Mouse (Mus musculus) forebrain, postnatal 0 days (tissue): ENCODE data around the gene Usp36. TPM values are rescaled to one million over a fixed set of nuclear protein-coding genes. Genes with fewer than 3 reads are reported as not detected.
A peak's percentile ranks its signal among the peaks of the same experiment; 100 is the strongest.

Source experiments
- ATAC-seq: fragments of 200-750 bp; cut with Nextera tagmentation; 2 replicates; pipeline ENCODE4 v1.8.0; 2017; ENCODE audit warnings: mild to moderate bottlenecking, moderate library complexity
- DNase-seq: peaks from one replicate; pipeline ENCODE4 v3.0.0-alpha.2; 2015
- H3K27ac ChIP-seq: fragments of 300-500 bp; sonication (generic); 2 replicates; pipeline ENCODE4 v1.5.1; 2014; ENCODE audit warnings: low read depth, mild to moderate bottlenecking, antibody characterized with exemption, low read length, moderate library complexity, mixed read lengths
- H3K27me3 ChIP-seq: fragments of 300-500 bp; sonication (generic); 2 replicates; pipeline ENCODE4 v1.6.1; 2014; ENCODE audit warnings: mild to moderate bottlenecking, low read length, mixed read lengths; ENCODE audit not compliant: insufficient read depth
- H3K36me3 ChIP-seq: fragments of 300-500 bp; sonication (generic); 2 replicates; pipeline ENCODE4 v1.6.1; 2014; ENCODE audit warnings: mild to moderate bottlenecking, moderate library complexity; ENCODE audit not compliant: insufficient read depth
- H3K4me1 ChIP-seq: fragments of 300-500 bp; sonication (generic); 2 replicates; pipeline ENCODE4 v1.6.1; 2014; ENCODE audit warnings: antibody characterized with exemption; ENCODE audit not compliant: insufficient read depth
- H3K4me2 ChIP-seq: fragments of 300-500 bp; sonication (generic); 2 replicates; pipeline ENCODE4 v1.6.1; 2014; ENCODE audit warnings: low read depth, mild to moderate bottlenecking, moderate library complexity
- H3K4me3 ChIP-seq: fragments of 300-500 bp; sonication (generic); 2 replicates; pipeline ENCODE4 v1.5.1; 2014; ENCODE audit warnings: low read depth, low read length, mixed read lengths
- H3K9ac ChIP-seq: fragments of 300-500 bp; sonication (generic); 2 replicates; pipeline ENCODE4 v1.6.1; 2014; ENCODE audit warnings: mild to moderate bottlenecking
- H3K9me3 ChIP-seq: fragments of 300-500 bp; sonication (generic); 2 replicates; pipeline ENCODE4 v1.6.1; 2016; ENCODE audit warnings: low read length
- CTCF ChIP-seq: sonication (generic); IDR thresholded peaks from 2 replicates; pipeline ENCODE4 v1.5.1; 2016; ENCODE audit warnings: antibody characterized with exemption, control low read depth, low read depth
- WGBS: fragments of 180-500 bp; shearing (Covaris S2); extraction: QIAGEN DNeasy Blood & Tissue Kit; methylation state at CpG from one replicate; pipeline ENCODE4 v1.1.7; 2014; 5-methylcytosine and 5-hydroxymethylcytosine counted together
- polyA plus RNA-seq: library from polyadenylated mRNA; unstranded; fragments of >200 nt; fragmentation: Nextera tagmentation; extraction: Ambion mirVana; gene quantifications from 2 replicates; pipeline ENCODE4 v1.2.1, GENCODE M21; 2015
- total RNA-seq: library from RNA; depleted of rRNA; stranded (reverse); fragments of >200 nt; gene quantifications from 2 replicates; pipeline ENCODE4 v1.2.3, GENCODE M21; 2014; rRNA removed

Gene Usp36
- total and polyA plus RNA-seq, 2 experiments from 2014 or later, result 9.5 to 22.1 TPM

GRCm38 (mm10) chr11:118212636-118213112 lies 77.4 kb downstream of the Usp36 start:
- TF ChIP-seq CTCF, result no peak
- Histone ChIP-seq H3K9ac (no peak overlapping the region), H3K36me3 (no peaks in the 10 kb centered on the region), H3K27ac (peak overlapping the region; percentile 73), H3K27me3 (no peaks in the 10 kb centered on the region), H3K4me1 (peaks cover 46% of the 10 kb centered on the region), H3K4me3 (no peak overlapping the region), H3K9me3 (no peaks in the 10 kb centered on the region), H3K4me2 (no peak overlapping the region)
- ATAC-seq, result no peak
- 66% methylated on average over 7 of the region's 7 CpGs for WGBS
- no peak for DNase-seq

- WGBS, result 32% methylated on average over 10 of the region's 10 CpGs
- Histone ChIP-seq H3K9me3 (no peaks in the 10 kb centered on the region), H3K4me3 (no peak overlapping the region), H3K27ac (peak overlapping the region; percentile 73), H3K27me3 (no peaks in the 10 kb centered on the region), H3K4me2 (peak overlapping the region; percentile 5; the same call in 1 of the 2 replicates), H3K9ac (no peak overlapping the region), H3K4me1 (peaks cover 46% of the 10 kb centered on the region), H3K36me3 (no peaks in the 10 kb centered on the region)
- peak; percentile 58 for DNase-seq
- ATAC-seq, result peak; percentile 82
- no peak for TF ChIP-seq CTCF
Measured at GRCm38 (mm10) chr11:118211749-118212635, 78.1 kb downstream of the Usp36 start.

- no peak for TF ChIP-seq CTCF
- H3K9ac ChIP-seq, result no peak overlapping the region
- no peak overlapping the region for H3K27ac ChIP-seq
- WGBS, result 91% methylated on average over 5 of the region's 5 CpGs
- no peaks in the 10 kb centered on the region for H3K36me3 ChIP-seq
- H3K4me2 ChIP-seq, result no peak overlapping the region
- H3K4me3 ChIP-seq, result no peak overlapping the region
- H3K4me1 ChIP-seq, result peaks cover 46% of the 10 kb centered on the region
- H3K9me3 ChIP-seq, result no peaks in the 10 kb centered on the region
- ATAC-seq (no peak), DNase-seq (no peak)
- no peaks in the 10 kb centered on the region for H3K27me3 ChIP-seq
Measured at GRCm38 (mm10) chr11:118210962-118211361, 79.1 kb downstream of the Usp36 start.

GRCm38 (mm10) chr11:118210116-118210515 lies 79.9 kb downstream of the Usp36 start:
- WGBS, result 60% methylated on average over 4 of the region's 4 CpGs
- peak; percentile 46 for ATAC-seq
- peak overlapping the region; percentile 59; the same call in 1 of the 2 replicates for H3K27ac ChIP-seq
- peak; percentile 65 for DNase-seq
- H3K4me1 ChIP-seq, result peaks cover 46% of the 10 kb centered on the region
- H3K36me3 ChIP-seq, result no peaks in the 10 kb centered on the region
- no peak overlapping the region for H3K4me3 ChIP-seq
- H3K9ac ChIP-seq, result no peak overlapping the region
- no peak overlapping the region for H3K4me2 ChIP-seq
- TF ChIP-seq CTCF, result no peak
- no peaks in the 10 kb centered on the region for H3K27me3 ChIP-seq
- H3K9me3 ChIP-seq, result no peaks in the 10 kb centered on the region

Other genes with a start within 250 kb of the Usp36 start
- gene Dnah17, start 159.6 kb downstream of the Usp36 start, total RNA-seq, result 0.23 and 0.62 TPM in 2 replicates
- gene Dnah17, start 159.6 kb downstream of the Usp36 start, polyA plus RNA-seq, result 0.03 and 0.17 TPM in 2 replicates
- 64.1 and 74.1 TPM in 2 replicates for gene Cyth1, start 41.7 kb downstream of the Usp36 start, total RNA-seq
- 23.7 and 24.2 TPM in 2 replicates for gene Cyth1, start 41.7 kb downstream of the Usp36 start, polyA plus RNA-seq
- gene Cep295nl, start 52.3 kb upstream of the Usp36 start, total RNA-seq, result 0.33 and 1.5 TPM in 2 replicates
- gene Cep295nl, start 52.3 kb upstream of the Usp36 start, polyA plus RNA-seq, result 0.14 and 0.21 TPM in 2 replicates
- 174 and 208 TPM in 2 replicates for gene Timp2, start 65.5 kb upstream of the Usp36 start, total RNA-seq
- gene Timp2, start 65.5 kb upstream of the Usp36 start, polyA plus RNA-seq, result 121 and 165 TPM in 2 replicates
- 15.5 and 15.6 TPM in 2 replicates for gene Lgals3bp, start 111.8 kb upstream of the Usp36 start, total RNA-seq
- 13.7 and 16.4 TPM in 2 replicates for gene Lgals3bp, start 111.8 kb upstream of the Usp36 start, polyA plus RNA-seq
- 38.6 and 52.4 TPM in 2 replicates for gene Cant1, start 128.8 kb upstream of the Usp36 start, total RNA-seq
- 27.8 and 31.6 TPM in 2 replicates for gene Cant1, start 128.8 kb upstream of the Usp36 start, polyA plus RNA-seq
- gene C1qtnf1, start 138.0 kb upstream of the Usp36 start, total RNA-seq, result 5.1 and 8.5 TPM in 2 replicates
- gene C1qtnf1, start 138.0 kb upstream of the Usp36 start, polyA plus RNA-seq, result 5.4 and 5.9 TPM in 2 replicates
- gene Engase, start 186.6 kb upstream of the Usp36 start, total RNA-seq, result 8.1 and 8.5 TPM in 2 replicates
- 4.2 and 5.7 TPM in 2 replicates for gene Engase, start 186.6 kb upstream of the Usp36 start, polyA plus RNA-seq